Mouse (Mus musculus): ENCODE results near the gene Anxa9. TPM values are rescaled to one million over a fixed set of nuclear protein-coding genes. Genes with fewer than 3 reads are reported as not detected.

Gene Anxa9
- total and polyA plus RNA-seq, 2 experiments = 0.55 to 0.91 TPM

DNA sequence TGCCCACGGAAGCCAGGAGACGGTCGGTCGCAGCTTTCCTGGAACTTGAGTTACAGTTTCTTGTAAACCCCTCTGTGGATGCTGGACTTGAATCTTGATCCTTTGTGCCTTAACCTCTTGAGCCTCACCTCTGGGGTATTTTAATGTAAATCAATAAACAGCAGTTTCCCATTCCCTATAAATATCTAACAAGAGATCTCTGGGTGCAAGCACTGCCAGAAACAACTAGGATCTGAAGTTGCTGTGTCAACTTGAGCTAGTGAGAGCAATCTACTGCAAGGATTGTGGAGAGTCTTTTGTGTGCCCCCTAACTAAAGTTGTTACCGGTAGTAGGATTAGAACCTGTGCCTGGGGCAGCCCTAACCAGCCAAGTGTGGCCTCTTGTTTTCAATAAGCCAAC, 21.6 kb downstream of the Anxa9 start:
- no peak overlapping the region for H3K4me3 ChIP-seq (ENCODE audit: insufficient read depth, low read depth, low read length)
- peak overlapping the region; percentile 58 for H3K9ac ChIP-seq (ENCODE audit: low read depth, low read length)
- 55% methylated on average over 5 of the region's 5 CpGs for WGBS
- H3K79me2 ChIP-seq (ENCODE audit: control insufficient read depth, insufficient read depth, low read length) = peaks cover 23% of the 10 kb centered on the region; the same call in 1 of the 2 replicates
- no peak for DNase-seq (ENCODE audit: extremely low read depth, low read depth, low spot score)
- H3K27me3 ChIP-seq (ENCODE audit: control insufficient read depth, insufficient read depth, low read length) = no peaks in the 10 kb centered on the region
- TF ChIP-seq CTCF (IDR thresholded peaks at IDR 0.05; ENCODE audit: low read depth, low read length) (no peak), POLR2A (IDR thresholded peaks at IDR 0.05; ENCODE audit: extremely low read depth, insufficient read depth, low read length) (no peak)
- peaks cover 29% of the 10 kb centered on the region for H3K36me3 ChIP-seq (ENCODE audit: control insufficient read depth, insufficient read depth, low read length)
- peaks cover 25% of the 10 kb centered on the region for H3K4me1 ChIP-seq (ENCODE audit: control insufficient read depth, insufficient read depth, low read length)
- peak overlapping the region; percentile 97 for H3K27ac ChIP-seq (replicated peaks; ENCODE audit: insufficient read depth, low read depth, low read length)

DNA sequence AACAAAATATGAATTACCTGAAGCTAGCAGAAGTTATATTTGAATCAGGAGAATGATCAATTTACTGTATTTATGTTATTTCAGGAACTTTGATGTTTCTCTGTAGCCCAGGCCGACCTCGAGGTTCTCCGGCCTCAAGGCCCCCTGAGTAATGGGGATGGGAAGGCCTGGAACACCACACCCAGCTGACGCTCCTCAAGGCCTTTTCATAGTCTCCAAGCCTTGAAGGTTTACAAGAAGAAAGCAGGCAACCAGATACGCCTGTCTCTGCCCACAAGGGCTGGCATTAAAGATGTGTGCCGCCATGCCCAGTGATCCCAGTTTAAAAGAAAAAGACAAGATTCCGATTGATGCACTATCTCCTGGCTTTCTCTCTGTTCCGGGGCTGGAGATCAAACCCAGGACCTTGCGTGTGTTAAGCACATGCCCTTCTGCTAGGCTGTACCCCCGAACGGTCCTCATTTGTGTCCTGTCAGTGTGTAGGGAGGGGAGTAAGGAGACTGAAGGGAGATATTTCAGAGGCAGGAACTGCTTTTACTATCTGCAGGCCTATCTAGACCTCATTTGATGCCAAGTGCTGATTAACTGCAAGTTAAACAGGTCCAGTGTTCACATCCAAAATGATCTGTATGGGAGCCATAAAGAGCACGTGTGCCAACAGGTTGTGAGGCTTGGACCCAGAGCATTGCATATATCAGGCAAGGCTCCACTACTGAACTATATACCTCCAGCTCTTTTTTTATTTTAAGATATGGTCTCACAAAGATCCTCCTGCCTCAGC, 22.3 kb downstream of the Anxa9 start:
- WGBS = 31% methylated on average over 12 of the region's 12 CpGs
- peak overlapping the region; percentile 90 for H3K9ac ChIP-seq (ENCODE audit: low read depth, low read length)
- peaks cover 22% of the 10 kb centered on the region for H3K36me3 ChIP-seq (ENCODE audit: control insufficient read depth, insufficient read depth, low read length)
- no peaks in the 10 kb centered on the region for H3K27me3 ChIP-seq (ENCODE audit: control insufficient read depth, insufficient read depth, low read length)
- TF ChIP-seq CTCF (IDR thresholded peaks at IDR 0.05; ENCODE audit: low read depth, low read length) (no peak), POLR2A (IDR thresholded peaks at IDR 0.05; ENCODE audit: extremely low read depth, insufficient read depth, low read length) (no peak)
- peaks cover 23% of the 10 kb centered on the region; the same call in 1 of the 2 replicates for H3K79me2 ChIP-seq (ENCODE audit: control insufficient read depth, insufficient read depth, low read length)
- H3K4me1 ChIP-seq (ENCODE audit: control insufficient read depth, insufficient read depth, low read length) = peaks cover 23% of the 10 kb centered on the region
- peak overlapping the region; percentile 83 for H3K4me3 ChIP-seq (ENCODE audit: insufficient read depth, low read depth, low read length)
- peak overlapping the region; percentile 97 for H3K27ac ChIP-seq (replicated peaks; ENCODE audit: insufficient read depth, low read depth, low read length)
- peak; percentile 80 for DNase-seq (ENCODE audit: extremely low read depth, low read depth, low spot score)

DNA sequence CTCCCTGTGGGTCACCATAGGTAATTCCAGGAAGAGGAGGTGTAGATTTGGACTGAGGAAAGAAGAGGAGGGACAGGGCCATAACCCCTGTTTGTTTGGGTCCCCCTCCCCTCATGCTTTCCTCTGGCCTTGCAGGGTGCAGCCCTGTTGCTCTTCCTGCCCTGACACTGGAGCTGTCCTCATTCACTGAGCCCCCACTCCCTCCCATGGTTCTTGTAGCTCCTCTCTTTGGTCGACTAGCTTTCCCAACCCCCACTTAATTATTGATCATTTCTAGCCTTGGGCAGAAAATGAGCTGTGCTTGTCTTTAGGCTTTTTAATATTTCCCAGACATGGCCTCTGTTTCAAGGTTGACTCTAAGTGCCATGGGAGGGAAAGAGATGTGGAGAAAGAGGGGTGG, 22.9 kb downstream of the Anxa9 start:
- Histone ChIP-seq H3K27me3 (ENCODE audit: control insufficient read depth, insufficient read depth, low read length) (no peaks in the 10 kb centered on the region), H3K79me2 (ENCODE audit: control insufficient read depth, insufficient read depth, low read length) (peaks cover 23% of the 10 kb centered on the region; the same call in 1 of the 2 replicates), H3K4me1 (ENCODE audit: control insufficient read depth, insufficient read depth, low read length) (peaks cover 24% of the 10 kb centered on the region), H3K9ac (ENCODE audit: low read depth, low read length) (peak overlapping the region; percentile 90), H3K36me3 (ENCODE audit: control insufficient read depth, insufficient read depth, low read length) (peaks cover 20% of the 10 kb centered on the region), H3K27ac (replicated peaks; ENCODE audit: insufficient read depth, low read depth, low read length) (peak overlapping the region; percentile 97), H3K4me3 (ENCODE audit: insufficient read depth, low read depth, low read length) (peak overlapping the region; percentile 83)
- WGBS = 7% methylated on average over 1 of the region's 1 CpGs
- no peak for TF ChIP-seq POLR2A (IDR thresholded peaks at IDR 0.05; ENCODE audit: extremely low read depth, insufficient read depth, low read length)
- no peak for TF ChIP-seq CTCF (IDR thresholded peaks at IDR 0.05; ENCODE audit: low read depth, low read length)
- peak; percentile 76 for DNase-seq (ENCODE audit: extremely low read depth, low read depth, low spot score)

DNA sequence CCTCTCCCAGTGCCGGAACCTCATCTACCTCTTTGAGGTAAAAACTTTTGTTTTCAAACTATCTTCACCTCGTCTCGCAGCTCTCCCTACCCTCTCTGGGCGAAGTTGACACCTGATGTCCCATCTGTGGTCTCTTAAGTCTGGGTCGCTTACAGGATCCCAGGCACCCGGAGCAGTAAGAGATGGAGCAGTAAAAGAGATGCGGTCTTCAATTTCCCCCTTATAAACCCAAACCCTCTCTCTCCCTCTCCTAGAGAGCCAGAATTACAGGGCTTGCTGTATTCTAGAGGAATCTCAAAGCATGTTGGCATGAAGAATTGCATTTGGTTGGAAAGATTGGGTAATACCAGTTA, 23.4 kb downstream of the Anxa9 start:
- H3K79me2 ChIP-seq (ENCODE audit: control insufficient read depth, insufficient read depth, low read length) = peaks cover 26% of the 10 kb centered on the region; the same call in 1 of the 2 replicates
- TF ChIP-seq CTCF (IDR thresholded peaks at IDR 0.05; ENCODE audit: low read depth, low read length) (no peak), POLR2A (IDR thresholded peaks at IDR 0.05; ENCODE audit: extremely low read depth, insufficient read depth, low read length) (no peak)
- no peaks in the 10 kb centered on the region for H3K27me3 ChIP-seq (ENCODE audit: control insufficient read depth, insufficient read depth, low read length)
- peak overlapping the region; percentile 97 for H3K27ac ChIP-seq (replicated peaks; ENCODE audit: insufficient read depth, low read depth, low read length)
- H3K4me1 ChIP-seq (ENCODE audit: control insufficient read depth, insufficient read depth, low read length) = peaks cover 24% of the 10 kb centered on the region
- H3K4me3 ChIP-seq (ENCODE audit: insufficient read depth, low read depth, low read length) = peak overlapping the region; percentile 83
- under 1% methylated on average over 7 of the region's 7 CpGs for WGBS
- no peak for DNase-seq (ENCODE audit: extremely low read depth, low read depth, low spot score)
- peak overlapping the region; percentile 90 for H3K9ac ChIP-seq (ENCODE audit: low read depth, low read length)
- H3K36me3 ChIP-seq (ENCODE audit: control insufficient read depth, insufficient read depth, low read length) = peaks cover 17% of the 10 kb centered on the region

DNA sequence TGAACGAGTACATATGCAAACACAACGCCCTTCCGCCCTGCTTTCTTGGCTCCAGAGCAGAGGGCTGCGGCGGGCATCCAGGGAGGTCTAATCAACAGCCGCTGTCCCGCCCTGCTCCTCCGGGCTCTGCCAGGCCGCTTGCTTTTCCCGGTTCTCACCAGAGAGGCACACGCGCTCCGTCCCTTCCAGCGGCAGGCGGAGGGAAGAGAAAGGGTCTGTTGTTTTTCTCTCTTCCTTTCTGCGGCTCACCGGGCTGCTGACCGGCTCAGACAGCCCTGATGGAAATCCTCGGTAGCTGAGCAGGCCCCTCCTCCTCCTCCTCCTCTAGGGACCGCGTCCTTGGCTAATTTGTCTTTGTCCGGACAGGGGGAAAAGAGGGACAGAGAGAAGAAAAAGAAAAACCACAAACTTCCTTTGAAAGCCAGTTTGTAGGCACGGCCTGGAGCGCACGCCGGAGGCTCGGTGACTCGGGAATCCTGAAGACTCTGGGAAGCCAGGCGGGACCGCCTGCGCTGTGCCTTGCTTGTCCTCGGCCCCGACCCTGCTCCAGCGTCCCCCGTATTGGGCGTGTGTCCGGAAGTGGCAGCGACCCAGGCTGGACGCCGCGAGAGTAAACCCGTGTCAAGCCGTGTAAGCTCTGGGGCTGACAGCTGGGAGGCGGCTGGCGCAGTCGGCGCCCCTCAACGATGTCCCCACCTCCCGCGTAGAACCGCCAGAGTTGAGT, 23.9 kb downstream of the Anxa9 start:
- under 1% methylated on average over 51 of the region's 51 CpGs for WGBS
- peak overlapping the region; percentile 97 for H3K27ac ChIP-seq (replicated peaks; ENCODE audit: insufficient read depth, low read depth, low read length)

More for the DNA sequence above, 23.9 kb downstream of the Anxa9 start:
- Histone ChIP-seq H3K36me3 (ENCODE audit: control insufficient read depth, insufficient read depth, low read length) (peaks cover 12% of the 10 kb centered on the region), H3K9ac (ENCODE audit: low read depth, low read length) (peak overlapping the region; percentile 90), H3K79me2 (ENCODE audit: control insufficient read depth, insufficient read depth, low read length) (peaks cover 26% of the 10 kb centered on the region; the same call in 1 of the 2 replicates), H3K4me3 (ENCODE audit: insufficient read depth, low read depth, low read length) (peak overlapping the region; percentile 83), H3K27me3 (ENCODE audit: control insufficient read depth, insufficient read depth, low read length) (no peaks in the 10 kb centered on the region), H3K4me1 (ENCODE audit: control insufficient read depth, insufficient read depth, low read length) (peaks cover 26% of the 10 kb centered on the region)
- TF ChIP-seq CTCF (IDR thresholded peaks at IDR 0.05; ENCODE audit: low read depth, low read length) = no peak; the same call in 1 of the 2 replicates
- TF ChIP-seq POLR2A (IDR thresholded peaks at IDR 0.05; ENCODE audit: extremely low read depth, insufficient read depth, low read length) = peak; percentile 60
- peak; percentile 80 for DNase-seq (ENCODE audit: extremely low read depth, low read depth, low spot score)

Measured in liver, adult 2 months (tissue).